Mouse (Mus musculus): ENCODE results near the gene Tmem108. TPM values are rescaled to one million over a fixed set of nuclear protein-coding genes. Genes with fewer than 3 reads are reported as not detected.

Tmem108 gene
- total and polyA plus RNA-seq, 3 experiments: 4.6 to 9.1 (median 4.7) TPM

DNA sequence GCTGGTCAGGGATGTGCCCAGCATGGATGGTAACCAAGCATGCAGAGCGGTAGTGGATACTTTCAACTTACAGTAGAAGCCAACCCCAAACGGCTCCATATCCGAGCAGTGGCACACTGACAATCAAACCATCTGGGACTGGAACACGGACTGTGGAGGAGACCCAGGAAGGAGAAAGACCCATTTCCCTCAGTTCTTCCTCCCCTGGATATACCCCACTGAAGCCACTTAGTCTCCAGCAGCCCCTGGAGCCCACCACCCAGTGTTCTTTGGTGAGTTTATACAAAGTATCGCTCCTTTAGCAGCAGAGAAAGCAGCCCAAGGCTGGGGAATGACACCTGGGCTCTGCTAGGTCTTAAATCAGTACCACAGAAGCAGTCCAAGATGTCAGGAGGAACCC, 184.5 kb downstream of the Tmem108 start:
- Histone ChIP-seq H3K4me1 (ENCODE audit: control insufficient read depth, insufficient read depth, low read length) (no peaks in the 10 kb centered on the region), H3K79me2 (replicated peaks; ENCODE audit: control insufficient read depth, insufficient read depth, low read length) (no peaks in the 10 kb centered on the region), H3K9ac (ENCODE audit: low read depth, low read length) (no peak overlapping the region), H3K27me3 (ENCODE audit: control insufficient read depth, insufficient read depth, low read length) (no peaks in the 10 kb centered on the region), H3K27ac (no peak overlapping the region), H3K36me3 (ENCODE audit: control insufficient read depth, insufficient read depth, low read length) (no peaks in the 10 kb centered on the region), H3K4me3 (no peak overlapping the region)
- WGBS: 83% methylated on average over 5 of the region's 5 CpGs
- intact Hi-C loops (cut with DNase I): no loop called here
- no peak for DNase-seq
- TF ChIP-seq EP300 (IDR thresholded peaks at IDR 0.05; ENCODE audit: insufficient read depth, low read depth, low read length) (no peak), POLR2A (IDR thresholded peaks at IDR 0.05; ENCODE audit: insufficient read depth, low read depth, low read length) (no peak), CTCF (IDR thresholded peaks at IDR 0.05) (no peak)

DNA sequence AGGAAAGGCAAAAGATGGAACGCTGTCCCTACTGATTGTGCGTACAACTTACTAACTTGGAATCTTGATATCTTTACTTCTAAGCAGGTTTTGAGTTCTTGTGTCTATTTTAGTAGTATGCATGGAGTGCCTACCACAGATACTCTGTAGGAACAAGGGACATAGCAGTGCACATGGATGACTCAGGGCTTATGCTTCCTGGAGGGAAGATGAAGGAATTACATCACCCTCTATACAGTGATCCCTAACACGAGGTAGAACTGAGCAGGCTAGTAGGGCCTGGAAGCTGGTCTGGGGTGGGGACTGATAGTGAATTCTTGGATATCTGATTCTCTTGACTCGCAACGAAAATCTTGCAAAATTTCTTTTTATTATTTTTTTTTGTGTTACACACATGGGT, 185.7 kb downstream of the Tmem108 start:
- intact Hi-C loops (cut with DNase I): no loop called here
- WGBS: 88% methylated on average over 5 of the region's 5 CpGs
- H3K4me3 ChIP-seq: no peak overlapping the region

DNA sequence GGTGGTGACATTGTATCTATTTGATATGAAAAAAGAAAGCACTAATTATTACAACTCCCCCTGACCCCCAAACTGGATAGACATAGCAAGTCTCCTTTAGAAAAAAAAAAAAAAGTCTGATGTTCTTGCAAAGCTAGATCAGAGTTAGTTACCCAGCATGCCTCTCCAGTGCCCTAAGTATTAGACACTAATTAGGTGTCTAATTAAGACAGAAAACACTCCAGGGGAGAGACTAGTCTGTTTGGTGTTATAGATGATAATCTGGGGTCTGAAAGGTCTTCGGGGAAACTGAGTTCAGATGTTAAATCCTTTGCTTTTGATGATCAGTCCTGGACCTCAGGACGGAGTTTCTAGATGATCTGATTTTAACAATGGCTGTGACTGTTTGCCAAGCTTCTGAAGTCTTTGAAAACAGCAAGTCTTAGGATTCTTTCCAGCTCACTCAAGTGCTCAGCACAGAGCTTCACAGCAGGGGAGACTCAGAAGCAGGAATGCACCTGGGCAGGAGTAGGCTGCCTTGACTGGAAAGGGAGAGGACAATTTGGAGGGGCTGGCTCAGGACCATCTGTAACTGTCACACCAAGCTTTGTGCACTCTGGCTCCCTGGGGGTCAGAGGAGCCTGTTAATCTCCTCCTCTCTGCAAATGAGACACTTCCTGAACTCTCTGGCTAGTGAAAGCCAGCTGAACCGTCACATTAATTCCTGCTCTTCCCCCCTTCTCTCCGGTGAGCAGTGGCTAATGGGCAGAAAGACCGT, 187.5 kb downstream of the Tmem108 start:
- Histone ChIP-seq H3K36me3 (ENCODE audit: control insufficient read depth, insufficient read depth, low read length) (no peaks in the 10 kb centered on the region), H3K4me3 (no peak overlapping the region), H3K27ac (no peak overlapping the region), H3K9ac (ENCODE audit: low read depth, low read length) (no peak overlapping the region), H3K27me3 (ENCODE audit: control insufficient read depth, insufficient read depth, low read length) (no peaks in the 10 kb centered on the region), H3K79me2 (replicated peaks; ENCODE audit: control insufficient read depth, insufficient read depth, low read length) (no peaks in the 10 kb centered on the region), H3K4me1 (ENCODE audit: control insufficient read depth, insufficient read depth, low read length) (peaks cover 1% of the 10 kb centered on the region; the same call in 1 of the 2 replicates)
- no peak for TF ChIP-seq POLR2A (IDR thresholded peaks at IDR 0.05; ENCODE audit: insufficient read depth, low read depth, low read length)
- WGBS: 28% methylated on average over 5 of the region's 5 CpGs
- intact Hi-C loops (cut with DNase I): no loop called here
- DNase-seq: no peak

More for the DNA sequence above, 185.7 kb downstream of the Tmem108 start:
- Histone ChIP-seq H3K9ac (ENCODE audit: low read depth, low read length) (no peak overlapping the region), H3K27me3 (ENCODE audit: control insufficient read depth, insufficient read depth, low read length) (no peaks in the 10 kb centered on the region), H3K36me3 (ENCODE audit: control insufficient read depth, insufficient read depth, low read length) (no peaks in the 10 kb centered on the region), H3K79me2 (replicated peaks; ENCODE audit: control insufficient read depth, insufficient read depth, low read length) (no peaks in the 10 kb centered on the region), H3K4me1 (ENCODE audit: control insufficient read depth, insufficient read depth, low read length) (no peaks in the 10 kb centered on the region), H3K27ac (no peak overlapping the region)
- TF ChIP-seq EP300 (IDR thresholded peaks at IDR 0.05; ENCODE audit: insufficient read depth, low read depth, low read length) (no peak), POLR2A (IDR thresholded peaks at IDR 0.05; ENCODE audit: insufficient read depth, low read depth, low read length) (no peak), CTCF (IDR thresholded peaks at IDR 0.05) (no peak)
- no peak for DNase-seq

DNA sequence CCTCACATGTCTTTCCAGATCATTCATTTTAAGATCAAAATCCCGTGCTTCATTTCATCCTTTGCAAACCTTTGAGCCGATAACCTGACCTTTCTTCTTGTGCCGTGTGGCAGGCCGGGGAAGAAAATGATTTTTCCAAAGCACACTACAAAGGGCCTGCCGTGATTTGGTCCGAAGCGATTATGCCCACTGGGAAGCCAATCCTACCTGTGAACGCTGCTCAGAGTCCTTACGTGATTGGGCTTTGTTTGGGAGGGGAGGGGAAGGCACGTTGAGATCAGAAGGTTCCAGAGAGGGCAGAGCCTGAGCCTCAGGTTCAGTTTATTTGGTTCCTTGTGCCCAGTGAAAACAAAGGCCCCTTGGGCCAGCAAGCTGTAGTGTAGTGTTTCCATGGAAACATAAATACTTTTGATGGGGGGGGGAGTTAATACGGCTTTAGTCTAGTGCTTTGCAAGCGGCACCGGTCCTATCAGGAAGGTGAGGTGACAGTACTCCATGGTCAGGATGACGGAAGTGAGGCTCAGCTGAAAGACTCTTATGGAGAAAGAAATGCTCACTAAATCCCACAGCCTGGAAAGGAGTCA, 191.4 kb downstream of the Tmem108 start:
- TF ChIP-seq CTCF (IDR thresholded peaks at IDR 0.05) (no peak), POLR2A (IDR thresholded peaks at IDR 0.05; ENCODE audit: insufficient read depth, low read depth, low read length) (no peak)
- H3K4me1 ChIP-seq (ENCODE audit: control insufficient read depth, insufficient read depth, low read length): peaks cover 1% of the 10 kb centered on the region; the same call in 1 of the 2 replicates
- no peak overlapping the region for H3K9ac ChIP-seq (ENCODE audit: low read depth, low read length)
- no peaks in the 10 kb centered on the region for H3K36me3 ChIP-seq (ENCODE audit: control insufficient read depth, insufficient read depth, low read length)
- H3K79me2 ChIP-seq (replicated peaks; ENCODE audit: control insufficient read depth, insufficient read depth, low read length): no peaks in the 10 kb centered on the region
- 85% methylated on average over 14 of the region's 14 CpGs for WGBS
- no peak overlapping the region for H3K27ac ChIP-seq
- no peaks in the 10 kb centered on the region for H3K27me3 ChIP-seq (ENCODE audit: control insufficient read depth, insufficient read depth, low read length)
- intact Hi-C loops (cut with DNase I): no loop called here
- no peak overlapping the region for H3K4me3 ChIP-seq
- no peak for DNase-seq

DNA sequence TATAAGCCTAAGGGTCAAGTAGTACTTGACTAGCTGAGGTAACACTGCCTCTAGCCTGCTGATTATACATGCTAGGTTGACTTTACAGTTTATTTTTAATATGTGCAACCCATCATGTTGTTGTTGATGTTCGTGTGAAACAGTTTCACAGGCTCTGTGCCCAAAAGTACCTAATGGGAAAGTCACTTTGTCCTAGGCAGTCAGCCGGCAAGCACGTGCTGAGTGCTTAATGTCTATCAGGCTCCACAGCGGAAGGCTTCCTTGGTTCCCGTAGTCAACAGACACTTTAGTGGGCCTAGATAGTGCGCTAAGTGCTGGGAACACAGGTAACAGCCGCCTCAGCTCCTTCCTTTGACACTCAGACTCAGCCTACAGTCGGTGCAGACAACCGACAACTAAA, 192.7 kb downstream of the Tmem108 start:
- Histone ChIP-seq H3K9ac (ENCODE audit: low read depth, low read length) (no peak overlapping the region), H3K27me3 (ENCODE audit: control insufficient read depth, insufficient read depth, low read length) (no peaks in the 10 kb centered on the region), H3K79me2 (replicated peaks; ENCODE audit: control insufficient read depth, insufficient read depth, low read length) (no peaks in the 10 kb centered on the region), H3K27ac (no peak overlapping the region), H3K4me1 (ENCODE audit: control insufficient read depth, insufficient read depth, low read length) (peaks cover 1% of the 10 kb centered on the region; the same call in 1 of the 2 replicates), H3K36me3 (ENCODE audit: control insufficient read depth, insufficient read depth, low read length) (no peaks in the 10 kb centered on the region), H3K4me3 (no peak overlapping the region)
- intact Hi-C loops (cut with DNase I): no loop called here
- no peak for DNase-seq
- 57% methylated on average over 9 of the region's 9 CpGs for WGBS
- no peak for TF ChIP-seq CTCF (IDR thresholded peaks at IDR 0.05)
- no peak for TF ChIP-seq EP300 (IDR thresholded peaks at IDR 0.05; ENCODE audit: insufficient read depth, low read depth, low read length)
- TF ChIP-seq POLR2A (IDR thresholded peaks at IDR 0.05; ENCODE audit: insufficient read depth, low read depth, low read length): no peak

DNA sequence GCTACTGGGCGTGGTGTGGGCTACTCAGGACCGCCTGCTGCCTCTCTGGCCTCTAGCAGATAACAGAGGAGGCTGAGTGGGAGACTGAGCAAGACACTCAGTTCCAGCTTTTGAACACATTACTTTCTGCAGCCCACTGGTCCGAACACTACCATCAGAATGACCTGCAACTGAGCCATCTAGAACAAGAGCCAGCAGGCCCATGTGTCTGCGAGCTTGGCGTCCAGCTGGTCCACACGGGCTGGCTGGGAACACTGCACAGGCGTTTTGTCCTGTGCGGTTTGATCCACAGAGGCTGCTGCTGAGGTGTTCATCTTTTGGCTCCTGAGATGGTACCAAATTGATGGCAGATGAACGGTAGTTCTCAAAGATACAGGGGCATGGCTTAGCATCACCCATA, 196.5 kb downstream of the Tmem108 start:
- intact Hi-C loops (cut with DNase I): no loop called here
- no peak overlapping the region for H3K4me3 ChIP-seq
- peaks cover 1% of the 10 kb centered on the region; the same call in 1 of the 2 replicates for H3K4me1 ChIP-seq (ENCODE audit: control insufficient read depth, insufficient read depth, low read length)
- TF ChIP-seq EP300 (IDR thresholded peaks at IDR 0.05; ENCODE audit: insufficient read depth, low read depth, low read length) (no peak), POLR2A (IDR thresholded peaks at IDR 0.05; ENCODE audit: insufficient read depth, low read depth, low read length) (no peak), CTCF (IDR thresholded peaks at IDR 0.05) (no peak)
- no peak overlapping the region for H3K9ac ChIP-seq (ENCODE audit: low read depth, low read length)
- no peaks in the 10 kb centered on the region for H3K79me2 ChIP-seq (replicated peaks; ENCODE audit: control insufficient read depth, insufficient read depth, low read length)
- no peak for DNase-seq
- WGBS: 89% methylated on average over 9 of the region's 9 CpGs
- H3K27ac ChIP-seq: no peak overlapping the region
- no peaks in the 10 kb centered on the region for H3K27me3 ChIP-seq (ENCODE audit: control insufficient read depth, insufficient read depth, low read length)
- no peaks in the 10 kb centered on the region for H3K36me3 ChIP-seq (ENCODE audit: control insufficient read depth, insufficient read depth, low read length)
